Mouse (Mus musculus): ENCODE measurements around the gene Fyn. TPM values are rescaled to one million over a fixed set of nuclear protein-coding genes. Genes with fewer than 3 reads are reported as not detected.

Fyn gene
- polyA plus RNA-seq, 1 experiment from 2014 or later: 34.1 TPM

DNA sequence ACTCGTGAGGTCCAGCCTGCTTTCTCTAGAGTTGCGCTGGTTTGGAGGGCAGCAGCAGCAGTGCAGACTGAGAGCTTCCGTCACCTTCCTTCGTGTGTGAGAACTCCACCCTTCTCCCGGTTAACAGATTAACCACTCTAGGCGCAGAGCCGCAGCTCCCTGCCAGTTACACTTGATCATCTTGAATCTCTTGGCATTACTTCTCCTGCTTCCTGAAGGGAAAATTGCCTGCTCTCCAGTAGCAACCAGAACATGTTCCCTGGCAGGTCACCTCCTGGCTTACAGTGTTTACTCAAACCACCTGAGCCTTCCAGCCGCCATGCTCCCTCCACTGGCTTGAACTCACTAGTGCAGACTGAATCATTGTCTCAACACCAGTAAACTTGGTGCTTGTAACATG lies 94.1 kb downstream of the Fyn start:
- 61% methylated on average over 8 of the region's 8 CpGs for WGBS
- Histone ChIP-seq H3K9ac (no peak overlapping the region), H3K36me3 (no peaks in the 10 kb centered on the region), H3K4me1 (peaks cover 31% of the 10 kb centered on the region), H3K27ac (no peak overlapping the region), H3K9me3 (no peaks in the 10 kb centered on the region), H3K27me3 (no peaks in the 10 kb centered on the region), H3K4me2 (no peak overlapping the region), H3K4me3 (no peak overlapping the region)
- no peak for ATAC-seq (ENCODE audit: insufficient number of reproducible peaks, insufficient read depth, low FRiP score, low TSS enrichment, low read depth)

GRCm38 (mm10) chr10:39464383-39464782 lies 95.7 kb downstream of the Fyn start:
- H3K9me3 ChIP-seq: no peaks in the 10 kb centered on the region
- no peak overlapping the region for H3K4me2 ChIP-seq
- no peak overlapping the region for H3K27ac ChIP-seq
- no peak overlapping the region for H3K9ac ChIP-seq
- no peaks in the 10 kb centered on the region for H3K27me3 ChIP-seq
- no peak for ATAC-seq (ENCODE audit: insufficient number of reproducible peaks, insufficient read depth, low FRiP score, low TSS enrichment, low read depth)
- H3K36me3 ChIP-seq: no peaks in the 10 kb centered on the region
- peaks cover 19% of the 10 kb centered on the region for H3K4me1 ChIP-seq
- no peak overlapping the region for H3K4me3 ChIP-seq
- 83% methylated on average over 5 of the region's 5 CpGs for WGBS

DNA sequence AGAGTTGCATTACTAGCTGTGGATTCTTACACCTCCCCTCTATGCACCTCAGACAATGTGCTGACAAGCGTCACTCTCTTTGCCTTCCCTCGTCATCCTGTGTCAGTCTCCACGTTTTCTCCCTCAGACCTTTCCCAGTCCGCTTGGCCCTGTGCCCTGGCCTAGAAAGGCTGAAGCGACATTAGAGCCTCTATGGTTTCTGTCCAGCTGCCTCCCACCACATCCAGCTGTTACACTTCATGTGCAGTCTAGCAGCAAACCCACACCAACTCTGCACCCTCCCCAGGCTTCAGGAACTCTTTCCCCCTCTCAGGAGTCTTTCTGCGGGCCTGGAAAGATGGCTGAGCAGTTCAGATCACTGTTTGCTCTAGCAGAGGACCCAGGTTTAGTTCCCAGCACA lies 98.7 kb downstream of the Fyn start:
- H3K4me2 ChIP-seq: no peak overlapping the region
- no peak overlapping the region for H3K4me3 ChIP-seq
- H3K9me3 ChIP-seq: no peaks in the 10 kb centered on the region
- no peak overlapping the region for H3K9ac ChIP-seq
- WGBS: 80% methylated on average over 6 of the region's 6 CpGs
- H3K27me3 ChIP-seq: no peaks in the 10 kb centered on the region
- no peak for ATAC-seq (ENCODE audit: insufficient number of reproducible peaks, insufficient read depth, low FRiP score, low TSS enrichment, low read depth)
- H3K4me1 ChIP-seq: peaks cover 18% of the 10 kb centered on the region
- no peak overlapping the region for H3K27ac ChIP-seq
- H3K36me3 ChIP-seq: no peaks in the 10 kb centered on the region

DNA sequence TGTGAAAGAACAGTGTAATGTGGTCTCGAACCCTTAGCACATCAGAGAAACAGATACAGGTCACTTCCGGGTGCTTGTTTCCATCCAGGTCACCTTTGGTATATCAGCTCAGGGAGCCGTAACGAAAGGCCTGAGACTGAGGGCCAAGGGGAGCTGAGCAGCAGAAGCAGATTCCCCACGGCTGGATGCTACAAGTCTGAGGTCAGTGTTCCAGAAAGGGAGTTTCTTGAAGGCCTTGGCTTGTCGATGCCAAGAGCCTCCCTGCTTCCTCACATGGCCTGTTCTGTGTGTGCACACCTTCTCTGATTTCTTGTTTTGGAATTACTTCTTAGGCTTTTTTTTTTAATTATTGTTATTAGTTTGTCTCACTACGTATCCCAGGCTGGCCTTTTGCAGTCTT lies 99.2 kb downstream of the Fyn start:
- Histone ChIP-seq H3K4me3 (no peak overlapping the region), H3K27me3 (no peaks in the 10 kb centered on the region), H3K27ac (no peak overlapping the region), H3K4me2 (no peak overlapping the region), H3K9me3 (no peaks in the 10 kb centered on the region), H3K9ac (no peak overlapping the region), H3K4me1 (peaks cover 15% of the 10 kb centered on the region), H3K36me3 (no peaks in the 10 kb centered on the region)
- ATAC-seq (ENCODE audit: insufficient number of reproducible peaks, insufficient read depth, low FRiP score, low TSS enrichment, low read depth): no peak
- 91% methylated on average over 7 of the region's 7 CpGs for WGBS

DNA sequence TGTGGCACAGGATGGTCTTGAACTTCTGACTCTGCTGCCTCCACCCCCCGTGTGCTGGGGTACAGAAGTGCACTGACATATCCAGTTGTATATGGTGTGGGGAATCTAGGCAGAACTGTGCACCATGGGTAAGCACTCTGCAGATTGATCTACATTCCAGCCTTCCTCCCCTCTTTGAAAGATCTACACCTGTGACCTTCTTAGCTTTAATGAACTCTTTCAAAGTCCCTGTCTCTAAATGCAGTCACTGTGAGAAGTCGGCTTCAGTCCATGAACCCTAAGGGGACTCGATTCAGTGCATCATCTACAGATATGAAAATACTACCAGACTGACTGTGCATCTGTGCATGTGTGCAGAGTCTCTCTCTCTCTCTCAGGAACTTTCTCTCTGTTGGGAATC lies 99.9 kb downstream of the Fyn start:
- Histone ChIP-seq H3K9ac (no peak overlapping the region), H3K9me3 (no peaks in the 10 kb centered on the region), H3K27me3 (no peaks in the 10 kb centered on the region), H3K4me2 (no peak overlapping the region), H3K36me3 (no peaks in the 10 kb centered on the region), H3K4me3 (no peak overlapping the region), H3K4me1 (peaks cover 10% of the 10 kb centered on the region), H3K27ac (no peak overlapping the region)
- 80% methylated on average over 3 of the region's 3 CpGs for WGBS
- ATAC-seq (ENCODE audit: insufficient number of reproducible peaks, insufficient read depth, low FRiP score, low TSS enrichment, low read depth): no peak

DNA sequence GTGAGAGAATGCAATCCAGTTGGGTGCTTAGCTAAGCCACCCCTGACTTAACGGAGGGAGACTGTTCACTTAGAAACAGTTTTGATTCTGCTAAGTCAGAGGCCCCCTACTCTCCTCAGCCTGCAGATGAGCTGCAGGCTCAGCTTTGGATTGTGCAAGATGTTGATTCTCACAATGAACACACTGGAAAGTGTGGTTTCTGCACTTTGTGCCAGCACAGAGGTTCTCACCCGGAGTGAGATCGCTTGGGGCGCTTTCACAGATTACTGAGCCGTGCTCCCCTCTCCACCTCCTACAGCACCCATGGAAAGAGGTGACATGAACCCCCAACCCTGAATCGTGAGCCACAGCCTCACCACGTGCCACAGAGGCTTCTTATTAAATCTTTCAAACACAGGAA lies 100.7 kb downstream of the Fyn start:
- peaks cover 10% of the 10 kb centered on the region for H3K4me1 ChIP-seq
- H3K4me2 ChIP-seq: no peak overlapping the region
- no peaks in the 10 kb centered on the region for H3K9me3 ChIP-seq
- WGBS: 67% methylated on average over 7 of the region's 7 CpGs
- no peak overlapping the region for H3K27ac ChIP-seq
- no peak overlapping the region for H3K9ac ChIP-seq
- H3K4me3 ChIP-seq: no peak overlapping the region
- H3K27me3 ChIP-seq: no peaks in the 10 kb centered on the region
- no peaks in the 10 kb centered on the region for H3K36me3 ChIP-seq
- ATAC-seq (ENCODE audit: insufficient number of reproducible peaks, insufficient read depth, low FRiP score, low TSS enrichment, low read depth): no peak

GRCm38 (mm10) chr10:39470321-39470720 lies 101.7 kb downstream of the Fyn start:
- no peaks in the 10 kb centered on the region for H3K9me3 ChIP-seq
- H3K4me2 ChIP-seq: no peak overlapping the region
- no peaks in the 10 kb centered on the region for H3K27me3 ChIP-seq
- WGBS: 87% methylated on average over 7 of the region's 7 CpGs
- no peak for ATAC-seq (ENCODE audit: insufficient number of reproducible peaks, insufficient read depth, low FRiP score, low TSS enrichment, low read depth)
- no peak overlapping the region for H3K27ac ChIP-seq
- no peak overlapping the region for H3K9ac ChIP-seq
- no peaks in the 10 kb centered on the region for H3K36me3 ChIP-seq
- H3K4me1 ChIP-seq: peaks cover 10% of the 10 kb centered on the region
- H3K4me3 ChIP-seq: no peak overlapping the region

GRCm38 (mm10) chr10:39471040-39471713 lies 102.5 kb downstream of the Fyn start:
- H3K27ac ChIP-seq: no peak overlapping the region
- H3K4me2 ChIP-seq: no peak overlapping the region
- H3K9me3 ChIP-seq: no peaks in the 10 kb centered on the region
- H3K4me3 ChIP-seq: no peak overlapping the region
- no peaks in the 10 kb centered on the region for H3K27me3 ChIP-seq
- H3K9ac ChIP-seq: no peak overlapping the region
- no peak for ATAC-seq (ENCODE audit: insufficient number of reproducible peaks, insufficient read depth, low FRiP score, low TSS enrichment, low read depth)
- peaks cover 10% of the 10 kb centered on the region for H3K4me1 ChIP-seq
- no peaks in the 10 kb centered on the region for H3K36me3 ChIP-seq
- 80% methylated on average over 7 of the region's 7 CpGs for WGBS

DNA sequence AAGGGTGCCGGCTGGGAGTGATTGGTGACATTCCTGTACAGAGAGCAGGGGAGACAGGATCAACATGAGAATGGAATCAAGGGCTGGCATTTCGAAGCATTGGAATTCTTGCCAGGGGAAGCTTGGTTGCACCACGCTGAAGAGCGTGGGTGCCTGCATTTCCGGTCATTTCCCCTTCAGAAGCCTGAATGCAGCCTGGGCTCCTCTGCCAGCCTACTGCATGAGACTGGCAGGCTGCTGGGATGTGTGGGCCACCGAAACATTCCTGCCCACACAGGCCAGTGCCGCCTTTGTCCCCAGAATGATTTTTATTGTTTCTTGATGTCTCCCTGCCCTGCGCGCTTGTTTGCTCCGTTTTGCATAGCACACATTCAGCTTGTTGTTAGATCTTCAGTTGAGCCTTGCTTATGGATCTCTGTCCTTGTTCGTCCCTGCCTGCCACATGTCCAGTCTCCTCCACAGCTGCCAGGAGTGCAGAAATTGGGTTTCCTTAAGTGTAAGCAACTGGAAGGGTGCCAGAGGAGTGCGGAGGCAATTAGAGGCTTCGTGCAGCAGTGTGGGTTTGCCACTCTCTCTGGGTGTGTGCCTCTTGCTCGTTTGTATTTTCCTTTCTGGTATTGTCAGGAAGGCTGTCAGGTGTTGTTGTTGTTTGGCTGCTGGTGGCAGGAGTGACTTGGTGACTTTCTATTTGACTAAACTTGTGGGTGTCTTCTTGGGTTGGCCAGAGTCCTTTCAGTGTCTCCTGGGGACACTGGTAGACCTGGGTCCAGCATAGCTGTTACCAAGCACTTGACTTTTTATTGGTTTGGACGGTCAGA lies 103.3 kb downstream of the Fyn start:
- no peaks in the 10 kb centered on the region for H3K36me3 ChIP-seq
- H3K9ac ChIP-seq: no peak overlapping the region
- H3K27ac ChIP-seq: peak overlapping the region; percentile 48; the same call in 1 of the 2 replicates
- no peak overlapping the region for H3K4me3 ChIP-seq
- WGBS: 68% methylated on average over 15 of the region's 15 CpGs
- peaks cover 10% of the 10 kb centered on the region for H3K4me1 ChIP-seq
- no peak overlapping the region for H3K4me2 ChIP-seq
- ATAC-seq (ENCODE audit: insufficient number of reproducible peaks, insufficient read depth, low FRiP score, low TSS enrichment, low read depth): no peak
- no peaks in the 10 kb centered on the region for H3K27me3 ChIP-seq
- H3K9me3 ChIP-seq: no peaks in the 10 kb centered on the region

GRCm38 (mm10) chr10:39472923-39473322 lies 104.3 kb downstream of the Fyn start:
- no peak overlapping the region for H3K9ac ChIP-seq
- H3K9me3 ChIP-seq: no peaks in the 10 kb centered on the region
- no peak overlapping the region for H3K4me3 ChIP-seq
- no peaks in the 10 kb centered on the region for H3K27me3 ChIP-seq
- ATAC-seq (ENCODE audit: insufficient number of reproducible peaks, insufficient read depth, low FRiP score, low TSS enrichment, low read depth): no peak
- 79% methylated on average over 7 of the region's 7 CpGs for WGBS
- H3K4me1 ChIP-seq: peaks cover 10% of the 10 kb centered on the region
- H3K36me3 ChIP-seq: no peaks in the 10 kb centered on the region
- H3K4me2 ChIP-seq: no peak overlapping the region
- no peak overlapping the region for H3K27ac ChIP-seq

- H3K27ac ChIP-seq: no peak overlapping the region
- H3K9me3 ChIP-seq: no peaks in the 10 kb centered on the region
- H3K4me3 ChIP-seq: no peak overlapping the region
- H3K9ac ChIP-seq: no peak overlapping the region
- H3K4me1 ChIP-seq: peaks cover 4% of the 10 kb centered on the region
- H3K4me2 ChIP-seq: no peak overlapping the region
- WGBS: 85% methylated on average over 1 of the region's 1 CpGs
- ATAC-seq (ENCODE audit: insufficient number of reproducible peaks, insufficient read depth, low FRiP score, low TSS enrichment, low read depth): no peak
- 0 out of 2 replicates have a peak, but pooled peaks cover 4% of the 10 kb centered on the region for H3K36me3 ChIP-seq
- no peaks in the 10 kb centered on the region for H3K27me3 ChIP-seq
Observed at GRCm38 (mm10) chr10:39479361-39479760, 110.7 kb downstream of the Fyn start.

GRCm38 (mm10) chr10:39484382-39484826 lies 115.7 kb downstream of the Fyn start:
- peaks cover 43% of the 10 kb centered on the region for H3K4me1 ChIP-seq
- 0 out of 2 replicates have a peak, but pooled peaks cover 4% of the 10 kb centered on the region for H3K36me3 ChIP-seq
- peak overlapping the region; percentile 20; the same call in 1 of the 2 replicates for H3K4me2 ChIP-seq
- H3K27ac ChIP-seq: no peak overlapping the region
- WGBS: 23% methylated on average over 8 of the region's 8 CpGs
- H3K9me3 ChIP-seq: no peaks in the 10 kb centered on the region
- no peak for ATAC-seq (ENCODE audit: insufficient number of reproducible peaks, insufficient read depth, low FRiP score, low TSS enrichment, low read depth)
- H3K27me3 ChIP-seq: no peaks in the 10 kb centered on the region
- H3K4me3 ChIP-seq: no peak overlapping the region
- H3K9ac ChIP-seq: no peak overlapping the region

Measured in embryonic facial prominence, embryonic 13.5 days (tissue).